Mouse (Mus musculus): ENCODE measurements at regions not wholly inside any gene's neighbourhood (a gene's known extent, or its start where the extent isn't known, plus 50 kb on each side); places are given as distances from the start of the nearest gene placed in this dataset.

- ATAC-seq (replicated peaks; ENCODE audit: poor library complexity, severe bottlenecking) = no peak
Measured at GRCm38 (mm10) chr11:110707328-110707727, 260.5 kb upstream of the Kcnj16 start.

- ATAC-seq (replicated peaks; ENCODE audit: poor library complexity, severe bottlenecking) = peak; percentile 75
Measured at GRCm38 (mm10) chr11:110715300-110715699, 252.5 kb upstream of the Kcnj16 start.

GRCm38 (mm10) chr11:110716369-110716768, 251.5 kb upstream of the Kcnj16 start:
- ATAC-seq (replicated peaks; ENCODE audit: poor library complexity, severe bottlenecking) = peak; percentile 62

GRCm38 (mm10) chr11:110722701-110723100, 245.1 kb upstream of the Kcnj16 start:
- no peak for ATAC-seq (replicated peaks; ENCODE audit: poor library complexity, severe bottlenecking)

GRCm38 (mm10) chr11:110723971-110724370, 243.9 kb upstream of the Kcnj16 start:
- ATAC-seq (replicated peaks; ENCODE audit: poor library complexity, severe bottlenecking) = no peak

- peak; percentile 92 for ATAC-seq (replicated peaks; ENCODE audit: poor library complexity, severe bottlenecking)
Measured at GRCm38 (mm10) chr11:110727357-110727961, 240.4 kb upstream of the Kcnj16 start.

GRCm38 (mm10) chr11:110731510-110731909, 236.3 kb upstream of the Kcnj16 start:
- peak; percentile 40; the same call in 1 of the 2 replicates for ATAC-seq (replicated peaks; ENCODE audit: poor library complexity, severe bottlenecking)

GRCm38 (mm10) chr11:110774128-110774527, 193.7 kb upstream of the Kcnj16 start:
- no peak for ATAC-seq (replicated peaks; ENCODE audit: poor library complexity, severe bottlenecking)

- peak; percentile 92 for ATAC-seq (replicated peaks; ENCODE audit: poor library complexity, severe bottlenecking)
Measured at GRCm38 (mm10) chr11:110781492-110782276, 186.1 kb upstream of the Kcnj16 start.

GRCm38 (mm10) chr11:110789537-110789936, 178.3 kb upstream of the Kcnj16 start:
- no peak for ATAC-seq (replicated peaks; ENCODE audit: poor library complexity, severe bottlenecking)

- ATAC-seq (replicated peaks; ENCODE audit: poor library complexity, severe bottlenecking) = no peak
Measured at GRCm38 (mm10) chr11:110799887-110800578, 167.8 kb upstream of the Kcnj16 start.

- ATAC-seq (replicated peaks; ENCODE audit: poor library complexity, severe bottlenecking) = no peak
Measured at GRCm38 (mm10) chr11:110802013-110802412, 165.8 kb upstream of the Kcnj16 start.

- no peak for ATAC-seq (replicated peaks; ENCODE audit: poor library complexity, severe bottlenecking)
Measured at GRCm38 (mm10) chr11:110804079-110804478, 163.8 kb upstream of the Kcnj16 start.

GRCm38 (mm10) chr11:110813137-110813536, 154.7 kb upstream of the Kcnj16 start:
- no peak for ATAC-seq (replicated peaks; ENCODE audit: poor library complexity, severe bottlenecking)

- ATAC-seq (replicated peaks; ENCODE audit: poor library complexity, severe bottlenecking) = no peak
Measured at GRCm38 (mm10) chr11:110814732-110815131, 153.1 kb upstream of the Kcnj16 start.

- no peak for ATAC-seq (replicated peaks; ENCODE audit: poor library complexity, severe bottlenecking)
Measured at GRCm38 (mm10) chr11:110815206-110815605, 152.6 kb upstream of the Kcnj16 start.

GRCm38 (mm10) chr11:110828584-110828983, 139.2 kb upstream of the Kcnj16 start:
- ATAC-seq (replicated peaks; ENCODE audit: poor library complexity, severe bottlenecking) = no peak

- no peak for ATAC-seq (replicated peaks; ENCODE audit: poor library complexity, severe bottlenecking)
Measured at GRCm38 (mm10) chr11:110836688-110837087, 131.1 kb upstream of the Kcnj16 start.

- peak; percentile 65 for ATAC-seq (replicated peaks; ENCODE audit: poor library complexity, severe bottlenecking)
Measured at GRCm38 (mm10) chr11:110839316-110839715, 128.5 kb upstream of the Kcnj16 start.

- ATAC-seq (replicated peaks; ENCODE audit: poor library complexity, severe bottlenecking) = peak; percentile 84
Measured at GRCm38 (mm10) chr11:110868319-110868718, 99.5 kb upstream of the Kcnj16 start.

- no peak for ATAC-seq (replicated peaks; ENCODE audit: poor library complexity, severe bottlenecking)
Measured at GRCm38 (mm10) chr11:110870133-110870532, 97.7 kb upstream of the Kcnj16 start.
